Mouse (Mus musculus) midbrain, embryonic 12.5 days (tissue): Measurements from ENCODE around the gene Rapgef3. TPM values are rescaled to one million over a fixed set of nuclear protein-coding genes. Genes with fewer than 3 reads are reported as not detected.

Experiments used
- ATAC-seq: fragments of 200-750 bp; cut with Nextera tagmentation; 2 replicates; pipeline ENCODE4 v1.8.0; 2017; ENCODE audit warnings: low read depth, moderate TSS enrichment, moderate library complexity; ENCODE audit not compliant: low FRiP score
- H3K27ac ChIP-seq: fragments of 300-500 bp; sonication (generic); replicated peaks from 2 replicates; pipeline ENCODE4 v1.5.1; 2016; ENCODE audit warnings: mild to moderate bottlenecking
- H3K27me3 ChIP-seq: fragments of 300-500 bp; sonication (generic); 2 replicates; pipeline ENCODE4 v1.6.1; 2016; ENCODE audit warnings: mild to moderate bottlenecking
- H3K36me3 ChIP-seq: fragments of 300-500 bp; sonication (generic); 2 replicates; pipeline ENCODE4 v1.6.1; 2016
- H3K4me1 ChIP-seq: fragments of 300-500 bp; sonication (generic); 2 replicates; pipeline ENCODE4 v1.6.1; 2016
- H3K4me2 ChIP-seq: fragments of 300-500 bp; sonication (generic); replicated peaks from 2 replicates; pipeline ENCODE4 v1.6.1; 2016; ENCODE audit warnings: mild to moderate bottlenecking, moderate library complexity
- H3K4me3 ChIP-seq: fragments of 300-500 bp; sonication (generic); 2 replicates; pipeline ENCODE4 v1.5.1; 2016; ENCODE audit warnings: mild to moderate bottlenecking
- H3K9ac ChIP-seq: fragments of 300-500 bp; sonication (generic); replicated peaks from 2 replicates; pipeline ENCODE4 v1.6.1; 2016; ENCODE audit warnings: mild to moderate bottlenecking, moderate library complexity
- H3K9me3 ChIP-seq: fragments of 300-500 bp; sonication (generic); 2 replicates; pipeline ENCODE4 v1.6.1; 2016; ENCODE audit warnings: mild to moderate bottlenecking
- WGBS: fragments of 180-500 bp; shearing (Covaris S2); methylation state at CpG from one replicate; pipeline ENCODE4 v1.1.7; 2016; 5-methylcytosine and 5-hydroxymethylcytosine counted together
- polyA plus RNA-seq: library from polyadenylated mRNA; unstranded; fragments of >200 nt; fragmentation: Nextera tagmentation; extraction: Ambion mirVana; gene quantifications from 2 replicates; pipeline ENCODE4 v1.2.1, GENCODE M21; 2016

The Rapgef3 gene
- polyA plus RNA-seq, 1 experiment from 2014 or later, result 8.6 TPM

DNA sequence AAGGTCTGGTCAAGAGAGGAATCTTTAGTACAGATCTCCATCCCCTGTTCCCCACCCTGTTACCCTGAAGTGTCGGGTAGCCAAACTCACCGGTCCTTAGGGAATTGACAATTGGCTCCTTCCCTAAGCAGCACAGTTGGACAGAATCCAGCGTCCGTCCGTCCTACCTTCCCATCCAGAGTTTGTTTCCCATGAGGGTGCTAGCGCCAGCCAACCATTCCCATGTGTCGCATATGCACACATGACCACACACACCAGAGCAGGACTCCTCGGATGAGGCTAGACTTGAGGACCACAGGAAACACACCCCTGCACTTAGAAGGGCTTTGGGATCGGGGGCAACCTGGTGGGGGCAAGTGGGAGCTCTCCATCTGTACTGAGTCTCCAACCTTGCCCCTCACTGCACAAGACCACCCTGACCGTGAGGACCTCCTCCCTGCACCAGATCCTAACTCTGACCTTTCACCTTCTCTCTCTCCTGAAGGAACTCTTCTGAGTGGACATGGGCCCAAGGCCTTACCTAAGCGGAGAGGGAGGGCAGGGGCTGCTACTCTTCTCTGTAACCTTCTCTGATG lies 23.4 kb upstream of the Rapgef3 start:
- ATAC-seq, result no peak
- H3K27me3 ChIP-seq, result no peaks in the 10 kb centered on the region
- WGBS, result 91% methylated on average over 11 of the region's 11 CpGs

DNA sequence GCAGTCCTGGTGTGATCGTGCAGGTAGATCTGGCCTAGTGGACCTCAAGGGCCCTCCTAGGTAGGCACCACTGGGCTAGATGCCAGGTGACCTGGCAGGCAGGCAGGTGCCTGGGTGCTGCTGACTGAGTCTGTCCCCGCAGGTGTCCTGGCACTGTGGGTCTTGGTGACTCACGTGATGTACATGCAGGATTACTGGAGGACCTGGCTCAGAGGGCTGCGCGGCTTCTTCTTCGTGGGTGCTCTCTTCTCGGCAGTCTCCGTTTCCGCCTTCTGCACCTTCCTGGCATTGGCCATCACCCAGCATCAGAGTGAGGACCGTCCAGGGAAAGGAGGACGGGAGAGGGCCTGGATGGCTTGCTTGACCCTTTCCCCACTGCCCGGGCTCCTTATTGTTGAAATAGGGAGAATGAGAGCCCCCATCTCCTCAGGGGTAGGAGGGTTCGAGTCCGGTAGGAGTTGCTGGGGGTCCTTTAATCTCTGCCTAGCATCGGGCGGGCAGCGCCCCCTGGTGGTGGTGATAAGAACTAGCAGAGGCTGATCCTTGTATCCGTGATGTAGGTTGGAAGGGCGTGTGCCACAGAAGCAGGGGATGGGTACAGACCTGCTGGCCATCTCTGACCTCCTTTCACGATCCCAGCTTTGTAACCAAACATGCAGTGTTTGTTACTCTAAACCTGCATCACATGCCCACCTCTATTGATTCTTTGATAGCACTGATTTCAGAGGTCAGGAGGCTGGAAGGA lies 22.2 kb upstream of the Rapgef3 start:
- ATAC-seq, result no peak
- no peak overlapping the region for H3K4me3 ChIP-seq
- H3K9ac ChIP-seq, result no peak overlapping the region
- H3K9me3 ChIP-seq, result no peaks in the 10 kb centered on the region
- H3K27me3 ChIP-seq, result no peaks in the 10 kb centered on the region
- no peak overlapping the region for H3K27ac ChIP-seq
- H3K4me2 ChIP-seq, result no peak overlapping the region
- peaks cover 20% of the 10 kb centered on the region for H3K36me3 ChIP-seq
- 0 out of 2 replicates have a peak, but pooled peaks cover 3% of the 10 kb centered on the region for H3K4me1 ChIP-seq
- WGBS, result 58% methylated on average over 20 of the region's 20 CpGs

More for the DNA sequence above, 23.4 kb upstream of the Rapgef3 start:
- Histone ChIP-seq H3K4me2 (no peak overlapping the region), H3K36me3 (peaks cover 32% of the 10 kb centered on the region), H3K9me3 (no peaks in the 10 kb centered on the region), H3K4me3 (no peak overlapping the region), H3K9ac (no peak overlapping the region), H3K27ac (no peak overlapping the region), H3K4me1 (0 out of 2 replicates have a peak, but pooled peaks cover 3% of the 10 kb centered on the region)

GRCm38 (mm10) chr15:97788821-97789220 lies 21.0 kb upstream of the Rapgef3 start:
- ATAC-seq, result no peak
- 0 out of 2 replicates have a peak overlapping the region, but pooled peaks have one; percentile 25 for H3K27ac ChIP-seq
- no peak overlapping the region for H3K4me3 ChIP-seq
- no peaks in the 10 kb centered on the region for H3K9me3 ChIP-seq
- H3K4me1 ChIP-seq, result 0 out of 2 replicates have a peak, but pooled peaks cover 3% of the 10 kb centered on the region
- no peak overlapping the region for H3K9ac ChIP-seq
- no peak overlapping the region for H3K4me2 ChIP-seq
- peaks cover 9% of the 10 kb centered on the region for H3K36me3 ChIP-seq
- WGBS, result 67% methylated on average over 6 of the region's 6 CpGs
- H3K27me3 ChIP-seq, result no peaks in the 10 kb centered on the region

DNA sequence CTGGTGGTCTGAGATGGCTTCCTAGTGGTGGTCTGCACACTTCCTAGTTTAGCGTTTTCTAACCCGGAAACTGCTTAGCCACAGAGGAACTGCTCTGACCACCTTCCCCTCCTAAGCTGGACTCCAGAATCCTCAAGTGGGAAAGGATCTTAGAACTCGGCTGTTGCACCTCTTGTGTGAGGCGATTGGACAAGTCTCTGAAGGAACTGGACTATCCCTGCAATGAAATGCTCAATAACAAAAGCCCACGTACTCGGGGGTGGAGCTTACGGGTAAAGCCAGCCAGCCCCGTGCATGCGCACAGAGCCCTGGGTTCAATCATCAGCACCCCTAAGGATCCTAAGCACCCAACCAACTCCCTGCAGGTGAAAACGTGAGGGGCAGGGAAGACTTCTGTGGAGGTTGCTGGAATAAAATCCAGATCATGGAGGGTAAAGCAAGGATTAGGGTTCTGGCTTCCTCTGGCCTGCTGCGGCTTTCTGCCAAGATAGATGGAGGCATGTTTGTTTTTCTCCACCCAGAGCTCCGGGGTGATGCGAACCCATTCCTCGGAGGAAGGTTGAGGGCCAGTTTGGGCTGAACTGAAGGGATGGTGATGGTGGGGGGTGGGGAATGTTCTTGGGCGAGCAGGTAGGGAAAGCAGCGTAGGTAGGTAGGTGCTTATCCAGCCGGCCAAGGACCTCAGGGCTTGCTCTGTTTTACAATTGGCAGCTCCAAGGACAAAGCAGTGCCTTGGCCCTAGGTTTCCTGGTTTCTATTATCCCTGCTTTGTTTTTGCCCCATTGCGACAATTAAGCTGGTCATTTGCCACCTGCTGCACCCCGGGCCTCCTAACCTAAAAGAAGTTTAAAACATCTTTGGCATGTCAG lies 20.3 kb upstream of the Rapgef3 start:
- Histone ChIP-seq H3K9me3 (no peaks in the 10 kb centered on the region), H3K4me2 (no peak overlapping the region), H3K36me3 (peaks cover 4% of the 10 kb centered on the region; the same call in 1 of the 2 replicates), H3K27ac (0 out of 2 replicates have a peak overlapping the region, but pooled peaks have one; percentile 25), H3K4me1 (0 out of 2 replicates have a peak, but pooled peaks cover 3% of the 10 kb centered on the region), H3K27me3 (peaks cover 3% of the 10 kb centered on the region), H3K4me3 (no peak overlapping the region), H3K9ac (no peak overlapping the region)
- ATAC-seq, result no peak
- 76% methylated on average over 19 of the region's 19 CpGs for WGBS

DNA sequence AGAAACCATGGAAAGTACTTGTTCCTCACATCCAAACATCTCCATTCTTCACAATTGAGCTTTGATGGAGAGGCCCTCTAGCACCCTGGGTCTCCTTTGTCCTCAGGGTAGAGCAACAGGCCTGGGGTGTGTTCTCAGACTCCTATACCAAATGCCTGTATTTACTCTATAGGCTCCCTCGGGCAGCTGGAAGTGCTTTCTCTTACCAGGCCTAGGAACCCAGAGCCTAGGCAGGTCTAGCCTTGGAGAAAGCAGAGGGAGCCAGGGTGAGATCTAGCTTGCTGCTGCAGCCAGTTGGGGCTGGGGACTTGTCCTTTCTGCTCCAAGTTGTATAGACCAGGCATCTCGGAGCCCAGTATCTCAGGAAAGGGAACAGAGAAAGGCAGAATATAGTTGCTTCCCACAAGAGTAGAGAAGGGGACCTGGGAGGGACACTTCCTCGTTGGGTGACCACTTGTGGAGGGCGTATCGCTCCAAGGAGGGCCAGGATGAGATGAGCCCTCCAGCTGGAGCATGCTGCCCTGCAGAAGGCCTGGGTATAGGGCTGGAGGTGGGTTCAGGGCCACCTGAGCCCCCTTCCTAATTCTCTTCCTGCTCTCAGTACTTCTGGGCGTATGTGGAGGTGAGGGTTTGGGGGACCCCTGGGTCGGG lies 19.5 kb upstream of the Rapgef3 start:
- Histone ChIP-seq H3K4me1 (peaks cover 8% of the 10 kb centered on the region), H3K9me3 (no peaks in the 10 kb centered on the region), H3K9ac (no peak overlapping the region), H3K27ac (no peak overlapping the region), H3K36me3 (peaks cover 4% of the 10 kb centered on the region; the same call in 1 of the 2 replicates), H3K4me3 (no peak overlapping the region), H3K27me3 (peaks cover 10% of the 10 kb centered on the region), H3K4me2 (no peak overlapping the region)
- ATAC-seq, result no peak
- 78% methylated on average over 7 of the region's 7 CpGs for WGBS

GRCm38 (mm10) chr15:97786412-97787112 lies 18.8 kb upstream of the Rapgef3 start:
- no peak overlapping the region for H3K9ac ChIP-seq
- no peak overlapping the region for H3K4me2 ChIP-seq
- peaks cover 17% of the 10 kb centered on the region for H3K27me3 ChIP-seq
- no peak for ATAC-seq
- no peak overlapping the region for H3K4me3 ChIP-seq
- H3K9me3 ChIP-seq, result no peaks in the 10 kb centered on the region
- H3K36me3 ChIP-seq, result peaks cover 4% of the 10 kb centered on the region; the same call in 1 of the 2 replicates
- peaks cover 14% of the 10 kb centered on the region for H3K4me1 ChIP-seq
- H3K27ac ChIP-seq, result no peak overlapping the region
- WGBS, result 85% methylated on average over 10 of the region's 10 CpGs

DNA sequence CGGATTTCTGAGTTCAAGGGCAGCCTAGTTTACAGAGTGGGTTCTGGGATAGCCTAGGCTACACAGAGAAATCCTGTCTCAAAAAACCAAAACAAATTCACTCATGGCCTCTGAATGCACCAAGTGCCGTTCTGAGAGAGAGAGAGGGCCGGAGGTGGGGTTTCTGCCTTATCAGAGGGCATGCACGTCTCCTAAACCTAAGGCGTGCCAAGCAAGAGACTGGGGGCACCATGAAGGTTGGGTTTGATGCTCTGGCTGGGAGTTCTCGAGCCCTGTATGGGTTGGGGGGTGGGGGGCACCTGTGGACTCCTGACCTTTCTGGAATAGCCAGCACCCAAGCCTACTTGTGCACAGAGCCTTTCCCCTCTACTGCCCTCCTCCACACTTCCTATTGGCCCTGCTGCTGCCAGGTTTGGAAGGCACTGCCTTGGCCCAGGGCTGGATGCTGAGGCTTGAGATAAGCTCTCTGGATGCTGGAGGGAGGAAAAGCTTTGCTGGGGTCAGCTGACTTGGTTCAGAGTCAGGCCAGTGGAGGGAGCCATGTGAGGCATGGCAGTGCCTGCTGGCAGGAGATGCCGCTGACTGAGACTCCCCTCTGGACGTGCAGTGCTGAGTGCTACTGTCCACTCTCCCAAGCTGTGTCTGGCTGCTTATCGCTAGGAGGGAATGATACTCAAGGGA lies 18.1 kb upstream of the Rapgef3 start:
- no peak overlapping the region for H3K4me2 ChIP-seq
- WGBS, result 81% methylated on average over 9 of the region's 9 CpGs
- no peak overlapping the region for H3K9ac ChIP-seq
- no peaks in the 10 kb centered on the region for H3K9me3 ChIP-seq
- H3K4me3 ChIP-seq, result no peak overlapping the region
- ATAC-seq, result no peak
- peaks cover 22% of the 10 kb centered on the region for H3K27me3 ChIP-seq
- no peaks in the 10 kb centered on the region; the same call in 1 of the 2 replicates for H3K36me3 ChIP-seq
- peaks cover 14% of the 10 kb centered on the region for H3K4me1 ChIP-seq
- H3K27ac ChIP-seq, result no peak overlapping the region

DNA sequence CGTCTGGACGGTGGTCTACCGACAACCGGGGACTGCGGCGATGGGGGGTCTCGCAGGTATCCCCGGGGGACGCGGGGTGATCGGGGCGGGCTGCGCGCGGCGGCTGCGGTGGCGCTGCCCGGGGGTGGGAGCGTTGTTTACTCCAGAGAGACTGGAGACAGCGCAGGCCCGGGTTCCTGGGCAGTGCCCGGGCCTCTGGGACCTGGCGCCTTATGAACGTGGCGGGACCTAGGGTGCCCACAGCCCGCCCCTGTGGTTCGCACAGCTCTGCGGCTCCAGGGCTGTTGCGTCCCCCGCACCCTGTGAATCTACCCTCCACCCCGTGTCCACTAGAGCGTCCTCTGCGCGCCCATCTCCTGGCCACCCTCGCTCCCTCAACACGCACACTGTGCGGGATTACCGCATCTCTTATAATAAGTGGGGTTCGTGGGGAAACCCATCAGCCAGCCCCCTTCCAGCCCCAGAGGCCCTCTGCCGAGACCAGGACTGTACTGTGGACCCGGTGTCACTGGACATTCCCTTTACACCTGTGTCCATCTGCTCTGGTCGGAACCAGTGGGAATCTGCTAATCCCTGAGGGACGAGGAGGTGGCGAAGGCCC lies 16.9 kb upstream of the Rapgef3 start:
- peak; percentile 68 for ATAC-seq
- H3K4me3 ChIP-seq, result peak overlapping the region; percentile 84
- 3% methylated on average over 45 of the region's 45 CpGs for WGBS
- H3K27me3 ChIP-seq, result peaks cover 25% of the 10 kb centered on the region
- no peaks in the 10 kb centered on the region for H3K9me3 ChIP-seq
- H3K9ac ChIP-seq, result peak overlapping the region; percentile 89
- peak overlapping the region; percentile 87 for H3K4me2 ChIP-seq
- peaks cover 14% of the 10 kb centered on the region for H3K4me1 ChIP-seq
- no peaks in the 10 kb centered on the region for H3K36me3 ChIP-seq
- H3K27ac ChIP-seq, result peak overlapping the region; percentile 64

DNA sequence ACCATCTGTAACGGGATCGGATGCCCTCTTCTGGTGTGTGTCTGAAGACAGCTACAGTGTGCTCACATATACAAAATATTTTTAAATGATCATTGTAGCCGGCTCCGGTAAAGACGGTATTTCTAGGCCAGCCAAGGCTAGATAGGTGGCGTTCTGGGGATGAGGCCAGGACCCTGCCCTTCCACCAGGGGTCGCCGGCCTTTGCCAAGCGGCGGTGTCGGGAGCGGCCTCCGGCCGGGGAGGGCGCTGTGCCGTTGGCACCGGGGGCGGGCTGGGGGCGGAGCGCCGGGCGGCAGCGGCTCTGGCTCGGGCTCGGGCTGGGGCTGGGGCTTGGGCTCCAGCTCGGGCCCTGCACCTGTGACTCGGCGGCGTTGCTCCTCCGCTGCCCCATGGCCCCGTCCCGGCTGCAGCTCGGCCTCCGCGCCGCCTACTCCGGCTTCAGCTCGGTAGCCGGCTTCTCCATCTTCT lies 16.4 kb upstream of the Rapgef3 start:
- Histone ChIP-seq H3K4me2 (peak overlapping the region; percentile 87), H3K27ac (peak overlapping the region; percentile 64), H3K4me1 (peaks cover 14% of the 10 kb centered on the region), H3K9me3 (no peaks in the 10 kb centered on the region), H3K9ac (peak overlapping the region; percentile 89), H3K27me3 (peaks cover 25% of the 10 kb centered on the region), H3K4me3 (peak overlapping the region; percentile 84), H3K36me3 (no peaks in the 10 kb centered on the region)
- ATAC-seq, result peak; percentile 90
- WGBS, result 3% methylated on average over 38 of the region's 39 CpGs

GRCm38 (mm10) chr15:97782749-97783105 lies 15.0 kb upstream of the Rapgef3 start:
- H3K9me3 ChIP-seq, result no peaks in the 10 kb centered on the region
- peaks cover 14% of the 10 kb centered on the region for H3K4me1 ChIP-seq
- peaks cover 25% of the 10 kb centered on the region for H3K27me3 ChIP-seq
- H3K4me3 ChIP-seq, result no peak overlapping the region
- ATAC-seq, result no peak
- 5% methylated on average over 9 of the region's 9 CpGs for WGBS
- H3K4me2 ChIP-seq, result 0 out of 2 replicates have a peak overlapping the region, but pooled peaks have one; percentile 25
- H3K9ac ChIP-seq, result no peak overlapping the region
- H3K36me3 ChIP-seq, result no peaks in the 10 kb centered on the region
- H3K27ac ChIP-seq, result 0 out of 2 replicates have a peak overlapping the region, but pooled peaks have one; percentile 39
